Mouse (Mus musculus) spleen, postnatal 4 days (tissue): ENCODE data around the gene Olfr1508.
"Not testable (repeated sequence)": the region's sequence is repeated elsewhere in the genome, so short reads cannot be mapped to it uniquely, and the experiment has no call there.

Experiments
- DNase-seq, 2 experiments: peaks; one replicate each; pipeline ENCODE4 v3.0.0; 2022; ENCODE audit warnings: low spot score in 2 of 2

The Olfr1508 gene

GRCm38 (mm10) chr14:52467395-52467794, at the start of gene Olfr1508:
Gene Olfr1508, minus strand, starts transcription at chr14:52467495.
- DNase-seq, result no peak

- DNase-seq, result no peak
Observed at GRCm38 (mm10) chr14:52495516-52495915, 28.2 kb upstream of the Olfr1508 start, which contains the start of gene Olfr1507. Gene Olfr1507, minus strand, starts transcription at chr14:52495749.

GRCm38 (mm10) chr14:52465738-52466137, 1.6 kb downstream of the Olfr1508 start:
- DNase-seq, result no peak

- DNase-seq, result no peak
Observed at GRCm38 (mm10) chr14:52461928-52462327, 5.4 kb downstream of the Olfr1508 start.

- no peak for DNase-seq
Observed at GRCm38 (mm10) chr14:52451138-52451537, 16.2 kb downstream of the Olfr1508 start.

GRCm38 (mm10) chr14:52442690-52443089, 24.6 kb downstream of the Olfr1508 start, which contains the start of gene Olfr1509:
Gene Olfr1509, plus strand, starts transcription at chr14:52442990.
- no peak for DNase-seq

- no peak for DNase-seq
Observed at GRCm38 (mm10) chr14:52427686-52428085, 39.6 kb downstream of the Olfr1508 start.

GRCm38 (mm10) chr14:52414273-52414672, 53.0 kb downstream of the Olfr1508 start, which contains the start of gene Olfr1510:
Gene Olfr1510, minus strand, starts transcription at chr14:52414373.
- DNase-seq, result no peak

GRCm38 (mm10) chr14:52410142-52410919, 57.0 kb downstream of the Olfr1508 start:
- not testable (repeated sequence) for DNase-seq
